Mouse (Mus musculus) liver, embryonic 14.5 days (tissue): ENCODE measurements around the gene 2300002M23Rik.

ENCODE experiments used
- CTCF ChIP-seq: IDR thresholded peaks from 2 replicates; pipeline ENCODE4 v1.5.1; 2016; ENCODE audit warnings: antibody characterized with exemption, low read depth, control low read depth
- EP300 ChIP-seq: IDR thresholded peaks from 2 replicates; pipeline ENCODE4 v1.6.1; 2016; ENCODE audit warnings: antibody characterized with exemption, low read depth

GRCm38 (mm10) chr17:35592131-35592530 is 24.9 kb downstream of the 2300002M23Rik start:
- TF ChIP-seq CTCF (no peak), EP300 (no peak)
